ENCODE assay signal across 10 mouse cellular contexts in the genomic region with DNA sequence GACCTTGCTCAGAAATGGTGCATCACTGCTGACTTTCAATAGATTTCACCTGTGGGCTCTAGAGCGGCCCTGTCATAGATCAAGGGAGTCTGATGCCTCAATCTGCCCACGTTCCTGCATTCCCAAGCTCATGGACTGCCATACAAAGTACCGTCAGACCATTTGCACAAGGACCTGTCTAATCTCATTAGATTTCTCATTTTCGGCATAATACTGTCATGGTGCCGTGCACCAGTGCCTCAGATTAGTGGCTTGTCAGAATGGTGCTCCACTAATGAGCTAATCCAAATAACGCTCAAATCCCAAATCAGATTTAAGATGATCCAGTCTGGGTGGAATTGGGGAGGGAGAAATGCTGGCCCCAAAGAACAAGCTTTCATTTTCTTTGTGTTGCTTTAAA.
DNase-seq lines count a peak whose midpoint lies in the region; ATAC-seq and TF ChIP-seq lines count a peak whose summit lies in the region.
"Had no signal": no experiment of that assay in that cellular context is flagged by ENCODE, and none has a peak within 500 bp of the region (broad histone marks: within the 10 kb centered on the region; RNA-seq: fewer than 3 reads in every experiment).

No protein-coding gene starts in this region.

- H3K27ac ChIP-seq in intestine, embryonic 14.5 days (ENCODE audit: low read depth), result peak overlapping the region; percentile 43; the same call in 1 of the 2 replicates
- H3K27ac ChIP-seq in intestine, postnatal 0 days (ENCODE audit: low read depth, low read length), result no peak overlapping the region
- peak overlapping the region; percentile 72; the same call in 1 of the 2 replicates for H3K27ac ChIP-seq in embryonic facial prominence, embryonic 10.5 days (replicated peaks)
- peak overlapping the region; percentile 58 for H3K27ac ChIP-seq in hindbrain, embryonic 14.5 days
- H3K27ac ChIP-seq in neural tube, embryonic 13.5 days (replicated peaks), result peak overlapping the region; percentile 67
- no peak overlapping the region for H3K27ac ChIP-seq in liver, postnatal 0 days (ENCODE audit: low read depth)

- no peak for DNase-seq in intestine, embryonic 14.5 days (ENCODE audit: low spot score)
- DNase-seq in embryonic facial prominence, embryonic 10.5 days (ENCODE audit: low spot score), result no peak
- no peak for DNase-seq in hindbrain, embryonic 14.5 days (ENCODE audit: low spot score)
- no peak for DNase-seq in liver, postnatal 0 days
- no peak for DNase-seq in cerebellum, adult 9-11 months
- DNase-seq in lung, postnatal 14 days, result no peak
- DNase-seq: thymus, postnatal 36 days had no signal

- WGBS in intestine, embryonic 14.5 days, result 67% methylated on average over 6 of the region's 6 CpGs
- WGBS in intestine, postnatal 0 days, result 85% methylated on average over 6 of the region's 6 CpGs
- 62% methylated on average over 6 of the region's 6 CpGs for WGBS in embryonic facial prominence, embryonic 10.5 days
- WGBS in hindbrain, embryonic 14.5 days, result 43% methylated on average over 6 of the region's 6 CpGs
- WGBS in neural tube, embryonic 13.5 days, result 45% methylated on average over 6 of the region's 6 CpGs
- WGBS in liver, postnatal 0 days (ENCODE audit: insufficient replicate concordance), result 82% methylated on average over 6 of the region's 6 CpGs

- no peak overlapping the region for H3K4me2 ChIP-seq in intestine, embryonic 14.5 days (ENCODE audit: low read length)
- H3K4me2 ChIP-seq in intestine, postnatal 0 days (replicated peaks; ENCODE audit: low read depth), result no peak overlapping the region
- H3K4me2 ChIP-seq in hindbrain, embryonic 14.5 days (replicated peaks), result no peak overlapping the region
- no peak overlapping the region for H3K4me2 ChIP-seq in neural tube, embryonic 13.5 days
- H3K4me2 ChIP-seq in liver, postnatal 0 days (ENCODE audit: low read depth, low read length), result no peak overlapping the region

- no peak for TF ChIP-seq EP300 in liver, postnatal 0 days (IDR thresholded peaks at IDR 0.05; ENCODE audit: low read depth)

- no peaks in the 10 kb centered on the region for H3K27me3 ChIP-seq in intestine, embryonic 14.5 days (replicated peaks; ENCODE audit: control insufficient read depth, insufficient read depth, low read length)
- H3K27me3 ChIP-seq in intestine, postnatal 0 days (replicated peaks; ENCODE audit: control insufficient read depth, insufficient read depth, low read length), result no peaks in the 10 kb centered on the region
- peaks cover 41% of the 10 kb centered on the region for H3K27me3 ChIP-seq in embryonic facial prominence, embryonic 10.5 days (replicated peaks; ENCODE audit: low read depth, poor library complexity, severe bottlenecking)
- no peaks in the 10 kb centered on the region for H3K27me3 ChIP-seq in hindbrain, embryonic 14.5 days (ENCODE audit: control insufficient read depth, insufficient read depth, low read length)
- H3K27me3 ChIP-seq in neural tube, embryonic 13.5 days, result peaks cover 20% of the 10 kb centered on the region
- H3K27me3 ChIP-seq in liver, postnatal 0 days (ENCODE audit: insufficient read depth, low read length), result no peaks in the 10 kb centered on the region

- no peak overlapping the region for H3K9ac ChIP-seq in intestine, embryonic 14.5 days (ENCODE audit: low read length)
- no peak overlapping the region for H3K9ac ChIP-seq in intestine, postnatal 0 days (ENCODE audit: low read depth, low read length)
- H3K9ac ChIP-seq in hindbrain, embryonic 14.5 days, result no peak overlapping the region
- no peak overlapping the region for H3K9ac ChIP-seq in neural tube, embryonic 13.5 days
- H3K9ac ChIP-seq in liver, postnatal 0 days (replicated peaks), result no peak overlapping the region

- TF ChIP-seq CTCF in intestine, postnatal 0 days (IDR thresholded peaks at IDR 0.05; ENCODE audit: low read depth), result no peak
- no peak for TF ChIP-seq CTCF in liver, postnatal 0 days (IDR thresholded peaks at IDR 0.05; ENCODE audit: low read depth)

- H3K9me3 ChIP-seq in intestine, embryonic 14.5 days (ENCODE audit: control insufficient read depth, low read length), result no peaks in the 10 kb centered on the region
- H3K9me3 ChIP-seq in intestine, postnatal 0 days (ENCODE audit: control insufficient read depth), result no peaks in the 10 kb centered on the region
- H3K9me3 ChIP-seq in embryonic facial prominence, embryonic 10.5 days, result no peaks in the 10 kb centered on the region
- H3K9me3 ChIP-seq in hindbrain, embryonic 14.5 days (ENCODE audit: control insufficient read depth, low read length), result no peaks in the 10 kb centered on the region
- no peaks in the 10 kb centered on the region for H3K9me3 ChIP-seq in neural tube, embryonic 13.5 days
- H3K9me3 ChIP-seq in liver, postnatal 0 days (ENCODE audit: low read length), result no peaks in the 10 kb centered on the region

- no peak overlapping the region for H3K4me3 ChIP-seq in intestine, embryonic 14.5 days (ENCODE audit: low read depth, low read length)
- no peak overlapping the region for H3K4me3 ChIP-seq in intestine, postnatal 0 days (ENCODE audit: low read depth, low read length)
- H3K4me3 ChIP-seq in embryonic facial prominence, embryonic 10.5 days, result no peak overlapping the region
- H3K4me3 ChIP-seq in hindbrain, embryonic 14.5 days (replicated peaks; ENCODE audit: low read length), result no peak overlapping the region
- no peak overlapping the region for H3K4me3 ChIP-seq in neural tube, embryonic 13.5 days
- no peak overlapping the region for H3K4me3 ChIP-seq in liver, postnatal 0 days (ENCODE audit: low read depth, low read length)
- H3K4me3 ChIP-seq: erythroblast, embryonic 14.5 days had no signal

- peaks cover 19% of the 10 kb centered on the region for H3K4me1 ChIP-seq in intestine, embryonic 14.5 days (replicated peaks; ENCODE audit: control insufficient read depth, insufficient read depth, low read length)
- no peaks in the 10 kb centered on the region for H3K4me1 ChIP-seq in intestine, postnatal 0 days (replicated peaks; ENCODE audit: control insufficient read depth, insufficient read depth, low read length)
- H3K4me1 ChIP-seq in embryonic facial prominence, embryonic 10.5 days, result peaks cover 44% of the 10 kb centered on the region
- H3K4me1 ChIP-seq in hindbrain, embryonic 14.5 days (replicated peaks; ENCODE audit: control insufficient read depth, insufficient read depth, low read length), result peaks cover 62% of the 10 kb centered on the region
- peaks cover 77% of the 10 kb centered on the region for H3K4me1 ChIP-seq in neural tube, embryonic 13.5 days (replicated peaks)
- no peaks in the 10 kb centered on the region for H3K4me1 ChIP-seq in liver, postnatal 0 days (ENCODE audit: insufficient read depth)

- H3K36me3 ChIP-seq in intestine, embryonic 14.5 days (ENCODE audit: control insufficient read depth, insufficient read depth, low read length), result no peaks in the 10 kb centered on the region
- H3K36me3 ChIP-seq in intestine, postnatal 0 days (ENCODE audit: control insufficient read depth, insufficient read depth), result no peaks in the 10 kb centered on the region
- H3K36me3 ChIP-seq in embryonic facial prominence, embryonic 10.5 days (replicated peaks), result no peaks in the 10 kb centered on the region
- H3K36me3 ChIP-seq in hindbrain, embryonic 14.5 days (replicated peaks; ENCODE audit: control insufficient read depth, insufficient read depth), result no peaks in the 10 kb centered on the region
- no peaks in the 10 kb centered on the region for H3K36me3 ChIP-seq in neural tube, embryonic 13.5 days
- H3K36me3 ChIP-seq in liver, postnatal 0 days (replicated peaks; ENCODE audit: insufficient read depth, low read length), result no peaks in the 10 kb centered on the region

- no peak for ATAC-seq in intestine, embryonic 14.5 days (replicated peaks; ENCODE audit: low FRiP score, low TSS enrichment, low read depth)
- ATAC-seq in intestine, postnatal 0 days, result no peak
- ATAC-seq in hindbrain, embryonic 14.5 days (ENCODE audit: low FRiP score), result 0 out of 2 replicates have a peak, but pooled peaks have one; percentile 26
- no peak for ATAC-seq in neural tube, embryonic 13.5 days (ENCODE audit: low read depth)
- no peak for ATAC-seq in liver, postnatal 0 days

Comparison
In these comparisons a context has a peak if more than half of its experiments do, and no peak if none do; other contexts are left out.
1. H3K27ac ChIP-seq: peak in intestine, embryonic 14.5 days (single experiment), embryonic facial prominence, embryonic 10.5 days (single experiment), hindbrain, embryonic 14.5 days (single experiment) and neural tube, embryonic 13.5 days (single experiment); none in intestine, postnatal 0 days (single experiment) and liver, postnatal 0 days (single experiment).